Mouse (Mus musculus): ENCODE measurements around the gene Clcf1. TPM values are rescaled to one million over a fixed set of nuclear protein-coding genes. Genes with fewer than 3 reads are reported as not detected.
A peak's percentile ranks its signal among the peaks of the same experiment; 100 is the strongest.

Clcf1 gene
- polyA plus RNA-seq, 1 experiment from 2014 or later: 0.49 TPM

GRCm38 (mm10) chr19:4268566-4269361 is 54.7 kb downstream of the Clcf1 start, which contains the start of gene Ssh3:
Ssh3 (minus strand) TSS chr19:4269180.
- H3K36me3 ChIP-seq (ENCODE audit: control insufficient read depth, insufficient read depth): no peaks in the 10 kb centered on the region
- 6% methylated on average over 46 of the region's 46 CpGs for WGBS
- peak within 1 kb of the TSS; percentile 50 for H3K4me2 ChIP-seq (ENCODE audit: low read length)
- H3K4me3 ChIP-seq (replicated peaks; ENCODE audit: low read length): peak within 1 kb of the TSS; percentile 34
- H3K4me1 ChIP-seq (replicated peaks; ENCODE audit: control insufficient read depth, insufficient read depth, low read length): 0 out of 2 replicates have a peak, but pooled peaks cover 5% of the 10 kb centered on the region
- no peaks in the 10 kb centered on the region for H3K9me3 ChIP-seq (ENCODE audit: control insufficient read depth, low read length)
- ATAC-seq: peak; percentile 49; the same call in 1 of the 2 replicates
- peak within 1 kb of the TSS; percentile 49 for H3K9ac ChIP-seq (replicated peaks; ENCODE audit: low read depth, low read length)
- H3K27ac ChIP-seq (ENCODE audit: low read length): no peak within 1 kb of the TSS
- peaks cover 9% of the 10 kb centered on the region; the same call in 1 of the 2 replicates for H3K27me3 ChIP-seq (replicated peaks; ENCODE audit: control insufficient read depth, insufficient read depth, low read length)

- Histone ChIP-seq H3K36me3 (ENCODE audit: control insufficient read depth, insufficient read depth) (no peaks in the 10 kb centered on the region), H3K4me1 (replicated peaks; ENCODE audit: control insufficient read depth, insufficient read depth, low read length) (0 out of 2 replicates have a peak, but pooled peaks cover 5% of the 10 kb centered on the region), H3K27me3 (replicated peaks; ENCODE audit: control insufficient read depth, insufficient read depth, low read length) (peaks cover 9% of the 10 kb centered on the region; the same call in 1 of the 2 replicates), H3K9me3 (ENCODE audit: control insufficient read depth, low read length) (no peaks in the 10 kb centered on the region), H3K27ac (ENCODE audit: low read length) (no peak overlapping the region), H3K4me2 (ENCODE audit: low read length) (no peak overlapping the region), H3K4me3 (replicated peaks; ENCODE audit: low read length) (no peak overlapping the region), H3K9ac (replicated peaks; ENCODE audit: low read depth, low read length) (no peak overlapping the region)
- 76% methylated on average over 6 of the region's 6 CpGs for WGBS
- no peak for ATAC-seq
Observed at GRCm38 (mm10) chr19:4270187-4270586, 56.1 kb downstream of the Clcf1 start.

- Histone ChIP-seq H3K36me3 (ENCODE audit: control insufficient read depth, insufficient read depth) (no peaks in the 10 kb centered on the region), H3K9me3 (ENCODE audit: control insufficient read depth, low read length) (peaks cover under 1% of the 10 kb centered on the region; the same call in 1 of the 2 replicates), H3K4me2 (ENCODE audit: low read length) (no peak overlapping the region), H3K27me3 (replicated peaks; ENCODE audit: control insufficient read depth, insufficient read depth, low read length) (peaks cover 9% of the 10 kb centered on the region; the same call in 1 of the 2 replicates), H3K9ac (replicated peaks; ENCODE audit: low read depth, low read length) (no peak overlapping the region), H3K4me3 (replicated peaks; ENCODE audit: low read length) (no peak overlapping the region), H3K27ac (ENCODE audit: low read length) (no peak overlapping the region), H3K4me1 (replicated peaks; ENCODE audit: control insufficient read depth, insufficient read depth, low read length) (0 out of 2 replicates have a peak, but pooled peaks cover 5% of the 10 kb centered on the region)
- no peak for ATAC-seq
- WGBS: 94% methylated on average over 11 of the region's 11 CpGs
Observed at GRCm38 (mm10) chr19:4270972-4271371, 56.9 kb downstream of the Clcf1 start.

Small RNA genes lying within 50 kb of the gene (microRNA-seq; reads per million reads assigned to microRNA genes)
- gene Gm26115 (not detected), gene Mir6985 (0.62 reads per million)

Other genes with a start within 250 kb of the Clcf1 start
- 0.30 and 1.1 TPM in 2 replicates for gene Aldh3b2, start 241.9 kb upstream of the Clcf1 start, polyA plus RNA-seq (2015; fragmentation: Nextera tagmentation; extraction: Ambion mirVana)
- 1.5 and 1.7 TPM in 2 replicates for gene Acy3, start 227.7 kb upstream of the Clcf1 start, polyA plus RNA-seq (2015; fragmentation: Nextera tagmentation; extraction: Ambion mirVana)
- gene Tbx10, start 221.5 kb upstream of the Clcf1 start, polyA plus RNA-seq (2015; fragmentation: Nextera tagmentation; extraction: Ambion mirVana): not detected in 2 replicates
- 34.0 and 42.1 TPM in 2 replicates for gene Nudt8, start 213.7 kb upstream of the Clcf1 start, polyA plus RNA-seq (2015; fragmentation: Nextera tagmentation; extraction: Ambion mirVana)
- gene Gm49405, start 213.6 kb upstream of the Clcf1 start, polyA plus RNA-seq (2015; fragmentation: Nextera tagmentation; extraction: Ambion mirVana): 6.6 and 9.6 TPM in 2 replicates
- 8.8 and 13.2 TPM in 2 replicates for gene Doc2g, start 210.9 kb upstream of the Clcf1 start, polyA plus RNA-seq (2015; fragmentation: Nextera tagmentation; extraction: Ambion mirVana)
- 221 and 239 TPM in 2 replicates for gene Ndufv1, start 201.4 kb upstream of the Clcf1 start, polyA plus RNA-seq (2015; fragmentation: Nextera tagmentation; extraction: Ambion mirVana)
- gene Gstp1, start 176.3 kb upstream of the Clcf1 start, polyA plus RNA-seq (2015; fragmentation: Nextera tagmentation; extraction: Ambion mirVana): 402 and 460 TPM in 2 replicates
- 1.1 and 4.1 TPM in 2 replicates for gene Gstp2, start 168.2 kb upstream of the Clcf1 start, polyA plus RNA-seq (2015; fragmentation: Nextera tagmentation; extraction: Ambion mirVana)
- gene Gstp3, start 154.7 kb upstream of the Clcf1 start, polyA plus RNA-seq (2015; fragmentation: Nextera tagmentation; extraction: Ambion mirVana): not detected in 2 replicates
- gene Cabp2, start 132.7 kb upstream of the Clcf1 start, polyA plus RNA-seq (2015; fragmentation: Nextera tagmentation; extraction: Ambion mirVana): not detected in 2 replicates
- gene Cdk2ap2, start 117.1 kb upstream of the Clcf1 start, polyA plus RNA-seq (2015; fragmentation: Nextera tagmentation; extraction: Ambion mirVana): 76.6 and 80.3 TPM in 2 replicates
- gene Pitpnm1, start 114.2 kb upstream of the Clcf1 start, polyA plus RNA-seq (2015; fragmentation: Nextera tagmentation; extraction: Ambion mirVana): 49.6 and 75.5 TPM in 2 replicates
- 91.4 and 91.6 TPM in 2 replicates for gene Aip, start 88.4 kb upstream of the Clcf1 start, polyA plus RNA-seq (2015; fragmentation: Nextera tagmentation; extraction: Ambion mirVana)
- not detected in 2 replicates for gene Gpr152, start 74.5 kb upstream of the Clcf1 start, polyA plus RNA-seq (2015; fragmentation: Nextera tagmentation; extraction: Ambion mirVana)
- 0.22 TPM in 1 of 2 replicates, not detected in the other for gene Cabp4, start 70.2 kb upstream of the Clcf1 start, polyA plus RNA-seq (2015; fragmentation: Nextera tagmentation; extraction: Ambion mirVana)
- gene Coro1b, start 65.6 kb upstream of the Clcf1 start, polyA plus RNA-seq (2015; fragmentation: Nextera tagmentation; extraction: Ambion mirVana): 143 and 145 TPM in 2 replicates
- gene Ptprcap, start 60.6 kb upstream of the Clcf1 start, polyA plus RNA-seq (2015; fragmentation: Nextera tagmentation; extraction: Ambion mirVana): 0.39 TPM in 1 of 2 replicates, not detected in the other
- 52.6 and 59.8 TPM in 2 replicates for gene Rps6kb2, start 50.9 kb upstream of the Clcf1 start, polyA plus RNA-seq (2015; fragmentation: Nextera tagmentation; extraction: Ambion mirVana)
- gene Carns1, start 38.8 kb upstream of the Clcf1 start, polyA plus RNA-seq (2015; fragmentation: Nextera tagmentation; extraction: Ambion mirVana): 2.8 and 4.1 TPM in 2 replicates
- 0.29 and 0.42 TPM in 2 replicates for gene Tbc1d10c, start 23.0 kb upstream of the Clcf1 start, polyA plus RNA-seq (2015; fragmentation: Nextera tagmentation; extraction: Ambion mirVana)
- gene Ppp1ca, start 22.2 kb upstream of the Clcf1 start, polyA plus RNA-seq (2015; fragmentation: Nextera tagmentation; extraction: Ambion mirVana): 551 and 574 TPM in 2 replicates
- gene Rad9a, start 12.6 kb upstream of the Clcf1 start, polyA plus RNA-seq (2015; fragmentation: Nextera tagmentation; extraction: Ambion mirVana): 22.6 and 26.1 TPM in 2 replicates
- not detected in 2 replicates for gene AC109138.7, start 119 bp downstream of the Clcf1 start, polyA plus RNA-seq (2015; fragmentation: Nextera tagmentation; extraction: Ambion mirVana)
- gene Pold4, start 17.7 kb downstream of the Clcf1 start, polyA plus RNA-seq (2015; fragmentation: Nextera tagmentation; extraction: Ambion mirVana): 19.6 and 21.9 TPM in 2 replicates
- 7.2 and 11.8 TPM in 2 replicates for gene Ssh3, start 54.9 kb downstream of the Clcf1 start, polyA plus RNA-seq (2015; fragmentation: Nextera tagmentation; extraction: Ambion mirVana)
- 24.0 and 38.6 TPM in 2 replicates for gene Ankrd13d, start 68.9 kb downstream of the Clcf1 start, polyA plus RNA-seq (2015; fragmentation: Nextera tagmentation; extraction: Ambion mirVana)
- gene Grk2, start 92.0 kb downstream of the Clcf1 start, polyA plus RNA-seq (2015; fragmentation: Nextera tagmentation; extraction: Ambion mirVana): 20.6 and 28.1 TPM in 2 replicates
- 38.9 and 42.1 TPM in 2 replicates for gene Kdm2a, start 184.0 kb downstream of the Clcf1 start, polyA plus RNA-seq (2015; fragmentation: Nextera tagmentation; extraction: Ambion mirVana)
- gene Rhod, start 225.2 kb downstream of the Clcf1 start, polyA plus RNA-seq (2015; fragmentation: Nextera tagmentation; extraction: Ambion mirVana): 5.3 and 5.7 TPM in 2 replicates